Mouse (Mus musculus) spleen, adult 12 weeks (tissue): ENCODE data around the gene Ehd1.
A peak's percentile ranks its signal among the peaks of the same experiment; 100 is the strongest.
"Not testable (repeated sequence)": the region's sequence is repeated elsewhere in the genome, so short reads cannot be mapped to it uniquely, and the experiment has no call there.

Source experiments
- DNase-seq: peaks from one replicate; pipeline ENCODE4 v3.0.0; 2022; ENCODE audit warnings: low spot score

Ehd1 gene

GRCm38 (mm10) chr19:6302114-6302513, 25.6 kb downstream of the Ehd1 start:
- no peak for DNase-seq

- no peak for DNase-seq
Measured at GRCm38 (mm10) chr19:6302522-6302921, 26.0 kb downstream of the Ehd1 start.

- no peak for DNase-seq
Measured at GRCm38 (mm10) chr19:6303831-6304230, 27.3 kb downstream of the Ehd1 start.

- peak; percentile 83 for DNase-seq
Measured at GRCm38 (mm10) chr19:6304787-6305516, 28.4 kb downstream of the Ehd1 start.

GRCm38 (mm10) chr19:6305517-6306115, 29.1 kb downstream of the Ehd1 start:
- no peak for DNase-seq

- DNase-seq: peak; percentile 75
Measured at GRCm38 (mm10) chr19:6306137-6306551, 29.6 kb downstream of the Ehd1 start, which contains the start of gene Cdc42bpg. Cdc42bpg (plus strand) TSS chr19:6306456.

- peak; percentile 73 for DNase-seq
Measured at GRCm38 (mm10) chr19:6306586-6306985, 30.1 kb downstream of the Ehd1 start.

- no peak for DNase-seq
Measured at GRCm38 (mm10) chr19:6307733-6308531, 31.4 kb downstream of the Ehd1 start.

GRCm38 (mm10) chr19:6310181-6310580, 33.7 kb downstream of the Ehd1 start:
- DNase-seq: no peak

- not testable (repeated sequence) for DNase-seq
Measured at GRCm38 (mm10) chr19:6311783-6312182, 35.3 kb downstream of the Ehd1 start.

- no peak for DNase-seq
Measured at GRCm38 (mm10) chr19:6313796-6314195, 37.3 kb downstream of the Ehd1 start.

- DNase-seq: no peak
Measured at GRCm38 (mm10) chr19:6314513-6314912, 38.0 kb downstream of the Ehd1 start.

GRCm38 (mm10) chr19:6315573-6315972, 39.0 kb downstream of the Ehd1 start:
- DNase-seq: no peak

- DNase-seq: no peak
Measured at GRCm38 (mm10) chr19:6318145-6318544, 41.6 kb downstream of the Ehd1 start.

- DNase-seq: no peak
Measured at GRCm38 (mm10) chr19:6321358-6321757, 44.8 kb downstream of the Ehd1 start.

- DNase-seq: no peak
Measured at GRCm38 (mm10) chr19:6321786-6322621, 45.5 kb downstream of the Ehd1 start.

- no peak for DNase-seq
Measured at GRCm38 (mm10) chr19:6324751-6325150, 48.2 kb downstream of the Ehd1 start.

GRCm38 (mm10) chr19:6331178-6331577, 54.7 kb downstream of the Ehd1 start:
- DNase-seq: no peak

- peak; percentile 47 for DNase-seq
Measured at GRCm38 (mm10) chr19:6331719-6332516, 55.4 kb downstream of the Ehd1 start.

- DNase-seq: no peak
Measured at GRCm38 (mm10) chr19:6333761-6334595, 57.5 kb downstream of the Ehd1 start.
